Mouse (Mus musculus): ENCODE measurements at regions not wholly inside any gene's neighbourhood (a gene's known extent, or its start where the extent isn't known, plus 50 kb on each side); places are given as distances from the start of the nearest gene placed in this dataset.

DNA sequence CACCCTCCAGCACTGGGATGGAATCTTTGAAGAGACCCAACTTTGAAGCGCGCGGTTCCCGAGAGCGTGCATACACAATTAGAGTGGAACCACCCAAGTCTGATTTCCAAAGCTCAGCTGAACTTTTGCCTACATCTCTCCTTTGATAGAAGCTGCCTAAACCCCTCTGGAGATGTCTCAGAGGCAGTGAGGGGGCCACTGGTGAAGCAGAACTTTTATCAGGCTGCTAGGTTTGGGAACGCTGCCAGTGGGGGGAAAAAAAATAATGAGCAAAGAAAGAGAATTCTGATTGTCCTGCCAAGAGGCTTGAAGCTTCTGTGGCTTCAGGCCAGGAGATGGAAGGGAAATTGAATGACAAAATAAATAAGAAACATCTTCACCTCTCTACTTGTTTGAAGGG lies 459.9 kb upstream of the Pdzrn3 start:
- TF ChIP-seq ZNF384 (IDR thresholded peaks at IDR 0.05; ENCODE audit: low read depth, low read length) (no peak), MAFK (IDR thresholded peaks at IDR 0.05; ENCODE audit: insufficient read depth, low read depth, low read length) (no peak), CHD2 (IDR thresholded peaks at IDR 0.05; ENCODE audit: low read depth, low read length) (no peak), ZC3H11A (IDR thresholded peaks at IDR 0.05; ENCODE audit: borderline replicate concordance, low read depth, low read length) (no peak)

Measured in ES-E14 (cell line).